In the genomic region with DNA sequence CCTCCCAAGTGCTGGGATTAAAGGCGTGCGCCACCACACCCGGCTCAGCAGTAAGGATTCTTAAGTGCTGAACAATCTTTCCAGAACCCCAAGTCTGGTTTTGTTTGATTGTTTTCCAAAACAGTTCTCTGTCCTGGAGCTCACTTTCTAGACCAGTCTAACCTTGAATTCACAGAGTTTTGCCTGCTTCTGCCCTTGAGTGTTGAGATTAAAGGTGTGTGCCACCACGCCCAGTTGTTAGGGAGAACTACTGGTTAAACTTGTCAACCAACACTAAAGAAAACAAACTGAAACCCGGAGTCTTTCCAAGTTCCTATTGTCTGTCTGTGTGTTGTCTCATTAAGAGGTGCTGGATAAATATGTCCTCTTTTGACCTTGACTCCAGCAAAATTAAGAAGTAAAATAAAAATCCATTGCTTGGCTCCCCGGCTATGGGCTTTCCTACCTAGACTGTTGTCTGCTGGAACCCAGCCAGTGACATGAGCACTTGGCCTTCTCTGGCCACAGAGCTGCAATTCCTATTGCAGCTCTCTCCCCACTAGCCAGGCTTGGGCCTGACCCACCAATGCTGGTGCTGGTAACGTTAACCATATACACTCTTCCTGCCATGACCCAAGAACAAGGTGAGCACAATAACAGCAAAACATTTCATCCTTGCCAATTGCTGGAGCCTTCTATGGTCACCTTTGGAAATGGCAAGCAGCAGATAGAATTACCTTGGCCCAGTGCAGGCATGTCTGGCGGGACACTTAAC, we compare ENCODE assay signal across 12 mouse cellular contexts. TPM values are rescaled to one million over a fixed set of nuclear protein-coding genes. Genes with fewer than 3 reads are reported as not detected.
DNase-seq lines count a peak whose midpoint lies in the region; ATAC-seq lines count a peak whose summit lies in the region.
"Had no signal": no experiment of that assay in that cellular context is flagged by ENCODE, and none has a peak within 500 bp of the region (broad histone marks: within the 10 kb centered on the region; RNA-seq: fewer than 3 reads in every experiment).

No protein-coding gene starts in this region.

- no peak for ATAC-seq in kidney, embryonic 16.5 days (ENCODE audit: low FRiP score, low TSS enrichment)
- ATAC-seq in hindbrain, embryonic 11.5 days (ENCODE audit: low FRiP score): no peak

- H3K9me3 ChIP-seq in kidney, embryonic 16.5 days (ENCODE audit: low read length): no peaks in the 10 kb centered on the region
- H3K9me3 ChIP-seq in hindbrain, embryonic 11.5 days (ENCODE audit: control insufficient read depth, low read length): no peaks in the 10 kb centered on the region
- H3K9me3 ChIP-seq: limb, embryonic 13.5 days had no signal

- H3K4me1 ChIP-seq in kidney, embryonic 16.5 days (ENCODE audit: insufficient read depth, low read length): no peaks in the 10 kb centered on the region
- no peaks in the 10 kb centered on the region for H3K4me1 ChIP-seq in hindbrain, embryonic 11.5 days (replicated peaks; ENCODE audit: control insufficient read depth, insufficient read depth, low read length)

- DNase-seq in cerebellum, adult 18-20 months: peak; percentile 14 to 19
- no peak for DNase-seq in cerebellum, adult 8-10 months
- peak; percentile 51 to 57 for DNase-seq in kidney, postnatal 25 days
- DNase-seq in adrenal gland, postnatal 36 days: peak; percentile 37 to 45
- peak; percentile 27 to 45 for DNase-seq in heart, postnatal 36 days
- DNase-seq in urinary bladder, postnatal 25 days (ENCODE audit: low spot score): no peak
- no peak for DNase-seq in hindbrain, embryonic 11.5 days (ENCODE audit: low spot score)
- DNase-seq: right cerebral cortex, postnatal 25 days had no signal

- H3K4me2 ChIP-seq in kidney, embryonic 16.5 days (replicated peaks; ENCODE audit: low read depth, low read length): no peak overlapping the region
- H3K4me2 ChIP-seq in hindbrain, embryonic 11.5 days (replicated peaks; ENCODE audit: low read depth, low read length): no peak overlapping the region
- H3K4me2 ChIP-seq: limb, embryonic 13.5 days had no signal

- 84% methylated on average over 8 of the region's 8 CpGs for WGBS in kidney, embryonic 16.5 days
- 91% methylated on average over 8 of the region's 8 CpGs for WGBS in hindbrain, embryonic 11.5 days

- intact Hi-C loops in heart, postnatal 36 days (cut with DNase I): no loop called here

- H3K9ac ChIP-seq in kidney, embryonic 16.5 days (replicated peaks; ENCODE audit: low read length): no peak overlapping the region
- no peak overlapping the region for H3K9ac ChIP-seq in hindbrain, embryonic 11.5 days (ENCODE audit: low read depth, low read length)
- H3K9ac ChIP-seq: limb, embryonic 13.5 days had no signal

- no peaks in the 10 kb centered on the region for H3K36me3 ChIP-seq in kidney, embryonic 16.5 days (ENCODE audit: insufficient read depth, low read length)
- no peaks in the 10 kb centered on the region for H3K36me3 ChIP-seq in hindbrain, embryonic 11.5 days (ENCODE audit: control insufficient read depth, insufficient read depth, low read length)
- H3K36me3 ChIP-seq: limb, embryonic 13.5 days had no signal

- H3K27me3 ChIP-seq in kidney, embryonic 16.5 days (ENCODE audit: insufficient read depth, low read length): no peaks in the 10 kb centered on the region
- H3K27me3 ChIP-seq in hindbrain, embryonic 11.5 days (ENCODE audit: control insufficient read depth, insufficient read depth, low read length): no peaks in the 10 kb centered on the region
- H3K27me3 ChIP-seq: limb, embryonic 13.5 days had no signal

- no peak overlapping the region for H3K4me3 ChIP-seq in kidney, embryonic 16.5 days (ENCODE audit: low read length)
- no peak overlapping the region for H3K4me3 ChIP-seq in hindbrain, embryonic 11.5 days (ENCODE audit: low read depth, low read length)
- H3K4me3 ChIP-seq: erythroblast, embryonic 14.5 days; limb, embryonic 13.5 days had no signal

- H3K27ac ChIP-seq in kidney, embryonic 16.5 days (ENCODE audit: low read length): no peak overlapping the region
- H3K27ac ChIP-seq in hindbrain, embryonic 11.5 days (ENCODE audit: low read depth, low read length): no peak overlapping the region
- H3K27ac ChIP-seq: limb, embryonic 13.5 days; macrophage had no signal

RNA-seq across cellular contexts. Expression of a gene that starts 51.1 kb away (rescaled TPM):
- polyA plus RNA-seq in kidney, embryonic 16.5 days (2015; fragmentation: Nextera tagmentation; extraction: Ambion mirVana): 5.8 and 6.5 TPM in 2 replicates
- 10 to 100 TPM; 79.4 to 87.7 TPM for total RNA-seq in adrenal gland, postnatal 36 days (2021)
- total RNA-seq in heart, postnatal 36 days (2021): 100 to 1,000 TPM; 135 to 146 TPM
- polyA plus RNA-seq in hindbrain, embryonic 11.5 days (2014; fragmentation: Nextera tagmentation; extraction: Ambion mirVana): 0.80 and 0.95 TPM in 2 replicates

Comparison
In these comparisons a context has a peak if more than half of its experiments do, and no peak if none do; other contexts are left out.
1. DNase-seq: peak in cerebellum, adult 18-20 months (2 of 2), kidney, postnatal 25 days (2 of 2), adrenal gland, postnatal 36 days (2 of 2) and heart, postnatal 36 days (2 of 2); none in cerebellum, adult 8-10 months (single experiment), urinary bladder, postnatal 25 days (single experiment) and hindbrain, embryonic 11.5 days (single experiment).